Mouse (Mus musculus) adrenal gland, adult 2 months (tissue): Measurements from ENCODE around the gene Aff3. TPM values are rescaled to one million over a fixed set of nuclear protein-coding genes. Genes with fewer than 3 reads are reported as not detected.
A peak's percentile ranks its signal among the peaks of the same experiment; 100 is the strongest.

Source experiments
- DNase-seq: peaks from one replicate; pipeline ENCODE4 v3.0.0; 2021
- polyA plus RNA-seq: library from polyadenylated mRNA; depleted of rRNA; stranded (reverse); fragments of >200 nt; gene quantifications from 2 replicates; pipeline ENCODE4 v1.2.3, GENCODE M21; 2012
- total RNA-seq, 2 experiments: library from RNA; stranded (reverse); gene quantifications; 2 replicates each; pipeline ENCODE4 v1.2.3; 2021

Aff3 gene
- total and polyA plus RNA-seq, 3 experiments: 2.9 to 3.5 (median 3.0) TPM

- peak; percentile 66 for DNase-seq
These were observed 271.8 kb downstream of the Aff3 start for GRCm38 (mm10) chr1:38392928-38393327.

- DNase-seq: no peak
These were observed 273.9 kb downstream of the Aff3 start for GRCm38 (mm10) chr1:38390886-38391249.

- no peak for DNase-seq
These were observed 274.4 kb downstream of the Aff3 start for GRCm38 (mm10) chr1:38390235-38390885.

- no peak for DNase-seq
These were observed 275.2 kb downstream of the Aff3 start for GRCm38 (mm10) chr1:38389576-38389975.

DNA sequence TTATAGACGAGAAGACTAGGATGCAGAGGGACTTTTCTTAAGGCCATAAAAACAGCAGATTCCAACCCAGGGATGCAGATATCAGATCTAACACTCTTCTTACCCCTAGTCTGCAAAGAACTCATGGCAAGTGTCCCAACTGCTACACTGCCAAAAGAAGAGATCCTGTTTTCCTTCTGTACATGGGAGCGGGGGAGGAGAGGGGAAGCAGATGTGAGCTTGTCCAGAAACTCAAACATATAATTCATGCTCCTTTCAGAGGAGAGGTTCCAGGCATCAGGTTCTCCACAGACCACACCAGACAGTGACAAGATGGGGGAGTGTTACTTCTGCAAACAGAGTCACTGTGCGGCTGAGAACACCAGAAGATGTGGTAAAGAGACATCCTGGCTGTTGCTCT is 276.3 kb downstream of the Aff3 start:
- DNase-seq: no peak

GRCm38 (mm10) chr1:38387438-38387837 is 277.3 kb downstream of the Aff3 start:
- DNase-seq: no peak

- no peak for DNase-seq
These were observed 280.2 kb downstream of the Aff3 start for GRCm38 (mm10) chr1:38384457-38385121.

DNA sequence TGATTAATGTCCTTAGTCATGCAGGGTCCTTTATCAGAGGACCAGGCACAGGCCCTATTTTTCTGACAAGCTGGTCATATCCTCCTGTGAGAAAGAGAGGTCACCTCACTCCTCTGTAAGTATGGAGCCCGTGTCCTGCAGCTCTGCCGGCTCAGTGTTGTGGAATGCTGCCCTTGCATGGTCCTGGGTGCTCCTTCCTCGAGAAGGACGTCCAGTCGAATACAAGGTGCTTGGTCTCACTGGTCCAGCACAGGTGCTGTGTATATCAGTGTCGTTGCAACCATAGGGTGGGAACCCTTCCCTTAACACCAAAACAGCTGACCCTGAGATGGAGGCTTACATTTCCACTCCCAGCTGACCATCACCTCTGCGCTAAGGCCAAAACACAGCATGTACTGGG is 280.7 kb downstream of the Aff3 start:
- DNase-seq: no peak

DNA sequence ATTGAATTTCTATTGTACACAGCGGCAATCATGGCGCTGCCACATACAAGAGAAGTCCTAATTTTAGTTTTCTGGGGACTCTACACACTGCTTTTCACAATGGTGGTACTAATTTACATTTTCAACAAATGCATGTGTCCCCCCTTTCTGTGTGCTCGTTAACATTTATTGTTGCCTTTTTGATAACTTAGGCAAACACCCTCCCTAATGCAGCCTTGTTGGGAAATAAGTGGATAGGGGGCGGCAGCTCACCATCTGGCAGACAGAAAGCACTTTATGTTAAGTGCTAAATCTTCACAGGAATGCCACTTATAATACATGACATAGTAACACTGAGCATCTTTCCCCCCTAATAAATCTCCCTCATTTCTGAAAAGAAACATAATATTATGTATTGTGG is 282.1 kb downstream of the Aff3 start:
- no peak for DNase-seq

GRCm38 (mm10) chr1:38377930-38378329 is 286.8 kb downstream of the Aff3 start:
- no peak for DNase-seq

- DNase-seq: no peak
These were observed 295.6 kb downstream of the Aff3 start for GRCm38 (mm10) chr1:38369166-38369565.

- peak; percentile 66 for DNase-seq
These were observed 296.6 kb downstream of the Aff3 start for GRCm38 (mm10) chr1:38368081-38368689.

DNA sequence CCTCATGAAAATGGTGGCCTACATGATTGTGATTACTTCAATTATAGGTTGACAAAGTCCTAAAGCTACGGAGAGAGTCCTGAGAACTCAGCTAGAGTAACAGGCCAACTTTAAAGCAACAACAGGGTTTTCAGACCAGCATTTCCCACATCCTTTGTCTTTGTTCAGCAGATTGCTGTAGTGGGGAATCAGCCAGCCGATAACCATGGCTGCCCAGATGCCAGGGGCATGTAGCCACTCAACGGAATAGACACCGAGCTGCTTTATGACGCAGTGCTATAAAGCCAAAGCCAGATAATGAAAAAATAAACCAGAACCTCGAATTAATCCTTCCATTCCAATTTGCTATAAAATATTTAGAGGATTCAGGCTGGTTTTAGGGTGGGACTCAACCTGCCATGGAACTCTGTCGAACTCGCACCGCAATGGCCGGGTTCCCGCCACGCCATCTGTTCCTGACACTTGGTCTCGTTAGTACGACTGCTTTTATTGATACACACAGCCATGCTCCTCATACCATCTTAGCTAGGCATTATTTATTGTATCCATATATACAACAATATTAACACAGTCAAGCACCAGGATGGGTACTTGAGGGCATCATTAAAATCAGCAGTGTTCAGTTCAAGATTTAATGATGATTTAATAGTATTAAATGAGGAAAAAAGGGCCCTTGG is 297.2 kb downstream of the Aff3 start:
- no peak for DNase-seq

DNA sequence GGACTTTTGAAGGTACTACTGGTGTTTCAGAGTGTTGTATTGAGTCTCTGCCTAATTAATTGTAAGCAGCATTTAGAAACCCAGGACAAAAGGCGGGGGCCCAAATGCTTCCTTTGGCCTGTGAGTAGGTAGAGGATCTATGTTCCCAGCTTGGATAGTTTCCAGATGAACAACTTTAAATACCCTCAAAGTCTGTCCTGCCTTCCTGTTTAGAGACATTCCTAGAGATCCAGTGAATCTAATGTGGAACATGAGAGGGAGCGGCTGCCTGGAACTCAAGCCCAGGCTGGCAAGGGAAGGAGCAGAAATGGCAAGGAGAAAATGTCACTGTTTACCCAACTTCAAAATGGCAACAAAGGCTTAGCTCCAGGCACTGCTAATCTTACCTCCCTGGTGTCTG is 300.9 kb downstream of the Aff3 start:
- no peak for DNase-seq

- DNase-seq: no peak
These were observed 302.5 kb downstream of the Aff3 start for GRCm38 (mm10) chr1:38362275-38362674.

DNA sequence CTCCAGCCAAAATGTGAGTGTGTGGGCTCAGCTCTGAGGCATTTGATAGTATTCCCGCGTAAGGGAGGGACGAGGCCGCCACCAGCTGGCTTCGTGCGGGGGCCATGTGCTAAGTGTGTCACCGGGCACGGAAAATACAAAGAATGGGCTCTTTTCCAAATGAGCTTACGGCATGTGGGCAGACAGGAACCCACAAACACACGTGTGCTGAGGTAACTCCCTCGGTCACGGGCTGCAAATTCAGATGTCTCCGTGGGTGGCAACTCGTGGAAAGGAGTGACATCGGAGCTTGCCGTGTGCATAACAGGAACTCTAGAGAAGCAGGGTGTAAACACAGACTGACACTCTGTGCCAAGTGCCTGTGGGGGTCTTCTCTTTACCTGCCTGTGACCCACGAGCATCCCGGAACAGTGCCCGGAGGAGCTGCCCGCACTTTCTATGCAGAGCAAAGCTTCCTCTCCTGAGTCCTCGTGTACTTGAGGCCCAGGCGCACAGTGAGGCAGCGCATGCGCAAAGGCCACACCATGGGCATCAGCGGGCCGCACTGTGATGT is 305.9 kb downstream of the Aff3 start:
- DNase-seq: no peak

- peak; percentile 4 for DNase-seq
These were observed 306.6 kb downstream of the Aff3 start for GRCm38 (mm10) chr1:38357933-38358796.

DNA sequence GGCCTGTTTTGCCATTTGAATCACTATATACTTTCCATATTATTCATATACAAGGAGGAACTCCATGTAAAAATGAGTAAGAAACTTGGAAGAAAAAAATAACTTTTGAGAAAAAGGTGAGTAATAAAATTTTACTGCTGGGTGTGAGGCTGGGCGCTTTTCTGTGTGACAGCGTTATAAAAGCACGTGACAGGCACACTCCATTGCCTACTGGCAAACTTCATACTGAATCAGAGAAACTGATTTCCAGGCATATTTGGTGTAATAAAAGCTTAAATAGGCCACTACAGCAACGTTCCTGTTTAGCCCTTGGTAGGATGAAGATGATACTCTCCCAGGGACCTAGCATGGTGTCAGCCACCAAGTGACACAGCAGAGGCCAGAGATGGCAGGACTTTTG is 310.2 kb downstream of the Aff3 start:
- no peak for DNase-seq

- DNase-seq: no peak
These were observed 317.4 kb downstream of the Aff3 start for GRCm38 (mm10) chr1:38347346-38347745.

DNA sequence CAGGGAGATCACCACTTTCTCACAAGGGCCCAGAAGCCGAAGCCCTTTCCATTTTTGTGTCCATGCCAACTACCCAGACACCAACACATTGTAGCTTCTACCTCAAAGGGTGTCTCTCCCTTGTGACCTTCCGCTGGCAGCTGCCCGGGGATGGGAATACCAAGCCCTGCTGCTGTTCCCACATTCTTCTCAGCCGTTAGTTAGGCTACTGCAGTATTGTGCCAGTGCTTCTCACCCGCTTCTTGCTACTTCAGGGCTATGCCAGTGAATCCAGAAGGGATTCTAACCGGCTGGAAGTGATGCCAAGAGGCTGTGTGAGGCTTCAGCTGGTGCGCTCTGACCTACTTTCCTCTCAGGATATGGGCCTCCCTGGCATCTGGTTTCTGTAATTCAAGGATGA is 330.5 kb downstream of the Aff3 start:
- peak; percentile 4 for DNase-seq

- DNase-seq: no peak
These were observed 331.8 kb downstream of the Aff3 start for GRCm38 (mm10) chr1:38332919-38333318.

DNA sequence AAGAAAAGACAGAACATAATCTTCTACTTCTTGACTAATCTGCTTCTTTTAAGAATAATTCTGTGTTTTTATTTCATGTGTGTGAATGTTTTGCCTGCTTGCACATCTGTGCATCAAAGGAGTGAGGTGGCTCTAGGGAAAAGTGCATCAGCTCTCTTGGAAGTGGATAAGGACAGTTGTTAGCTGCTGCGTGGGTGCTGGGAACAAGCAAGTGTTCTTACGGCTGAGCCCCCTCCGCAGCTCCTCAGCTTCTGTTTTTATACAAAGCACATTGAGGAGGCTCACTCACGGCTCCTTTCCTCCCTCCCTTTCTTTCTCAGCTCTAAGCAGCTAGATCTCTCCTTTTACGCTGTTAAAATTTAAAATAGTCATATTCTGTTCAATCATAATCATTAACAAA is 340.5 kb downstream of the Aff3 start:
- DNase-seq: no peak
